Mouse (Mus musculus) brown adipose tissue, adult 24 weeks (tissue): ENCODE measurements around the gene Tigar. TPM values are rescaled to one million over a fixed set of nuclear protein-coding genes. Genes with fewer than 3 reads are reported as not detected.

ENCODE experiments used
- H3K27ac ChIP-seq: fragments of 200-500 bp; replicated peaks from 2 replicates; pipeline ENCODE4 v1.5.1; 2012; ENCODE audit warnings: low read depth, mild to moderate bottlenecking, low read length
- H3K4me1 ChIP-seq: fragments of 200-500 bp; 2 replicates; pipeline ENCODE4 v1.6.1; 2012; ENCODE audit warnings: low read length, mixed read lengths; ENCODE audit not compliant: control insufficient read depth, insufficient read depth, insufficient read length
- H3K4me3 ChIP-seq: fragments of 200-500 bp; 2 replicates; pipeline ENCODE4 v1.5.1; 2012; ENCODE audit warnings: low read depth, mild to moderate bottlenecking, low read length, moderate library complexity; ENCODE audit not compliant: insufficient read depth
- polyA plus RNA-seq: library from polyadenylated mRNA; stranded (reverse); fragments of >200 nt; gene quantifications from 2 replicates; pipeline ENCODE4 v1.2.4, GENCODE M21; 2012; ENCODE audit not compliant: missing spikeins, insufficient read depth, insufficient read length

Gene Tigar
- polyA plus RNA-seq, 1 experiment = 12.9 TPM

DNA sequence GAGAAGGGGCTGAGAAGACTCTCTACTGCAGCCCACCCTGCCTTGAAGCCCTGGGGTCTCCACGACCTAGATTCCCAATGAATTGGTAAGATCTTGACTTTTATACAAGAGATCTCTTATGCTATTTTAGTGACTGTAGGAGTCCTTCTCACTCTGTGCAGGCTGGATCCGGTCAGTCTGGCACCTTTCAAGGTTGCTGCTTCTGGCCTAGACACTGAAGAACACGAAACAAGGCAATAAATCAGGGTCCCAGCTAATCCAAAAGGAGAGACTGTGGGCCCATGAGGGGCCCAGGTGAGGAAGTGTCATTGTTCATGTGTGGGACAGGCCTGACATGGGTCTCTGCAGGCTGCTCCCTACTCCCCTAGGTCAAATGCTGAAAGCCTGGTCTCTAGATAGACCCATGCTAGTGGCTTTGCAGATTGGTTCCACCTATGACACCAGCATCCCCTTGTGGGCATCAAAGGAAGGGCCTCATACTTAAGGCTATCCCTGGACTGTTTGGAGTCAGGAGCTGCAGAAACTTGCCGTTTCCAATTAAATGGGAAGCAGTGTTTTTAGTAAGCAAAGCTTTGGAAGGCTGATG, 13.0 kb upstream of the Tigar start:
- Histone ChIP-seq H3K27ac (no peak overlapping the region), H3K4me1 (no peaks in the 10 kb centered on the region), H3K4me3 (no peak overlapping the region)

GRCm38 (mm10) chr6:127114753-127115456, 5.5 kb upstream of the Tigar start:
- Histone ChIP-seq H3K4me1 (no peaks in the 10 kb centered on the region), H3K4me3 (no peak overlapping the region), H3K27ac (no peak overlapping the region)

DNA sequence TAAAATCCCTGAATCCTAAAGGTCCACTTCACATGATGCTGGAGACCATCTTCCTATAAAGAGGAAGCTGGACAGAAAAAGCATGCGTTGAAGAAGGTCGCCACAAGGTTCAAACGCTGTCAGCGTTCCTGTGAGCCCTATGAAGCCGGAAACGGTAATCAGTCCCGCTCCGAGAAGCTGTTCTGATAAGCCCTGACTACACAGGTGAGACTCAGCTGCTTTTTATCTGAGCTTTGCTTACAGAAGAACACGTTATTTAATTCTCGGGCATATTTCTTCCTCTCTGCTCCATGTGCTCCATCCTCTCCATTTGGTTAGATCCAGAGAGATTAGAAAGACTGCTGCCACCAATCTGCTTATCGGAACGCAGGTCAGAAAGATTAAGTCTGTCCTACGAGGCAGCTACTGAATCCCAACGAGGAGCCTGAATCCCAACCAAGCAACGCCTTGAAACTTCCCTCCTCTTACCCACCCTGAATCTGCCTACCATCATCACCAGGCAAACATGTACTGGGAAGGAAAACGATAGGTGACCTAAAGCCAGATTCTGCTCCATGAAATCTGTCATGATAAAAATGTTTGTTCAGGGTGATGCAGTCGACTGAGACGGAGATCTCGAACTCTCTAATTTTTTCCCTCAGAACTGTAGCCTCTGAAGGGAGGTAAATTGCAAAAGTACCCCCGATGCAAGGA, 843 bp downstream of the Tigar start:
- no peak overlapping the region for H3K27ac ChIP-seq
- H3K4me1 ChIP-seq = peaks cover 2% of the 10 kb centered on the region
- H3K4me3 ChIP-seq = peak overlapping the region; percentile 68

GRCm38 (mm10) chr6:127107413-127107812, 1.9 kb downstream of the Tigar start:
- Histone ChIP-seq H3K4me3 (no peak overlapping the region), H3K27ac (no peak overlapping the region), H3K4me1 (peaks cover 2% of the 10 kb centered on the region)

DNA sequence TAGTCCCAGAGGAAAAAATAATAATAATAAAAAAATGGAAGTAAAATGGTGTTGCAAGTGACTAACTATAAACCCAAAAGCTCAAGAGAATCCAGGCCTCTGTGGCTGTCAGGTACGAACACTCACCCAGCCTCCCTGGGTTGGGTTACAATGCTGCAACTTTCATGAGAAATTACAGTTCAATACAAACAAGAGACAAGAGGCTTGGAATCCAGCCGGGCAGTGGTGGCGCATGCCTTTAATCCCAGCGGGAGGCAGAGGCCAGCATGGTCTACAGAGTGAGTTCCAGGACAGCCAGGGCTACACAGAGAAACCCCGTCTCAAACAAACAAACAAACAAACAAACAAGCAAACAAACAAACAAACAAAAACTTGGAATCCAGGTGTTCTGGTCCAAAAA, 2.6 kb downstream of the Tigar start:
- Histone ChIP-seq H3K27ac (no peak overlapping the region; the same call in 1 of the 2 replicates), H3K4me3 (no peak overlapping the region), H3K4me1 (peaks cover 2% of the 10 kb centered on the region)

- Histone ChIP-seq H3K27ac (0 out of 2 replicates have a peak overlapping the region, but pooled peaks have one; percentile 44), H3K4me3 (no peak overlapping the region), H3K4me1 (peaks cover 2% of the 10 kb centered on the region)
These were observed 3.2 kb downstream of the Tigar start for GRCm38 (mm10) chr6:127106189-127106588.

GRCm38 (mm10) chr6:127105107-127105506, 4.2 kb downstream of the Tigar start:
- Histone ChIP-seq H3K27ac (peak overlapping the region; percentile 62; the same call in 1 of the 2 replicates), H3K4me3 (no peak overlapping the region), H3K4me1 (peaks cover 2% of the 10 kb centered on the region)

- Histone ChIP-seq H3K4me1 (peaks cover 2% of the 10 kb centered on the region), H3K4me3 (no peak overlapping the region), H3K27ac (peak overlapping the region; percentile 62)
These were observed 4.8 kb downstream of the Tigar start for GRCm38 (mm10) chr6:127104396-127105029.

- Histone ChIP-seq H3K4me1 (peaks cover 2% of the 10 kb centered on the region), H3K4me3 (no peak overlapping the region), H3K27ac (no peak overlapping the region; the same call in 1 of the 2 replicates)
These were observed 5.7 kb downstream of the Tigar start for GRCm38 (mm10) chr6:127103506-127104275.

GRCm38 (mm10) chr6:127094565-127094964, 14.8 kb downstream of the Tigar start:
- H3K27ac ChIP-seq = no peak overlapping the region
- H3K4me1 ChIP-seq = no peaks in the 10 kb centered on the region
- no peak overlapping the region for H3K4me3 ChIP-seq

DNA sequence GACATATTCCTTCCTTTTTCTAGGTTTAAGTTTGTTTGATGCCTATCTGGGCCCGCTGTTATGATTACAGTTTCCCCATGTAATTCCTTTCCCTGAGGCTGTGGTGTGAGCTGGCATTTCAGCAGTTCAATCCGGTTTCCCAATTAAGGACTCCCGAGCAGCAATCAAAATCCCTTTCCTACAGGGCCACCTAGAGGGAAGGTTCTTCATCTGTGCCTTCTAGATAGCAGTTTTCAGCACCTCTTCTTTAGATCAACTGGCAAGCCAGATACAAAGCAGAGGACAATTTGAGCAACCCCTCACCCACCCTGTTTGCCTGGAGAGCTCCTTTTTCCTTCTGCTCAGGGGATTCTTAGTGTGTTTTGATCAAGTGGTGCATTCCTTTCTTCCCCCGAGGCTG, 22.6 kb downstream of the Tigar start:
- Histone ChIP-seq H3K4me3 (no peak overlapping the region), H3K27ac (no peak overlapping the region), H3K4me1 (no peaks in the 10 kb centered on the region)

DNA sequence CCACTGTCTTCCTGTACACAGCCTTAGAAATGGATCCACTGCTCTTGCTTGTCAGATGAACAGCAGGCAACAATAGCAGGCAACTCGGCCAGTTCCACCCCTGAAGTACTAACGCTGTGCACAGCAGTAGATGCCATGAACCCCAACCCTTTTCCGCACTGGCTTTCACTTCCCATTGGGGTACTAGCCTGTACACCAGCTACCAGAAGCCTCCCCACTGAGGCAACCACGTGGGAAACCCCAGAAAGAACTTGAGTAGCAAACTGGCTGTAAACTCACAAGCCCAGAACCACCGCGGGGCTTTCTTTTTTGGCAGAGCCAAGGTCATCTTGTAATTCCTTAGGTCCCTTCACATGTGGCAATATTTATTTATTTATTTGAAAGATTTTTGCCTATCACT, 27.5 kb downstream of the Tigar start:
- H3K4me3 ChIP-seq = no peak overlapping the region

GRCm38 (mm10) chr6:127079867-127080731, 29.3 kb downstream of the Tigar start:
- peaks cover 5% of the 10 kb centered on the region; the same call in 1 of the 2 replicates for H3K4me1 ChIP-seq
- no peak overlapping the region for H3K27ac ChIP-seq
- H3K4me3 ChIP-seq = peak overlapping the region; percentile 52

More for the DNA sequence above, 27.5 kb downstream of the Tigar start:
- Histone ChIP-seq H3K4me1 (peaks cover 5% of the 10 kb centered on the region; the same call in 1 of the 2 replicates), H3K27ac (no peak overlapping the region)

DNA sequence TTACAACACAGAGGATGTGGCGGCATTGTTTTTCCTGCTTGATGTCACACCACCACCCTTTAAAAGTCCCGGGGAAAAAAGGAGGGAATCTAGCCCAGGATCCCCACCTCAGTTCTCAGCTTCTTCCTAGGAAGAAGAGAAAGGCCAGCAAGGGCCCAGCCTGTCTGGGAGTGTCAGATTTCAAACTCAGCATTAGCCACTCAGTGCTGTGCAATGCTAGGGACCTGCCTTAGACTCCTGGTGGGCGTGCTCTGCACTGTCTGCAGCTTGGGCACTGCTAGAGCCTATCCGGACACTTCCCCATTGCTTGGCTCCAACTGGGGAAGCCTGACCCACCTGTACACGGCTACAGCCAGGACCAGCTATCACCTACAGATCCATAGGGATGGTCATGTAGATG, 36.5 kb downstream of the Tigar start, which contains the start of gene Fgf23:
Fgf23 (plus strand) TSS at position 86 of the 400 bp plus-strand sequence.
- Histone ChIP-seq H3K4me3 (no peak within 1 kb of the TSS), H3K4me1 (no peaks in the 10 kb centered on the region), H3K27ac (no peak within 1 kb of the TSS)
